Mouse (Mus musculus) embryonic facial prominence, embryonic 11.5 days (tissue): Measurements from ENCODE around the gene Asic2. TPM values are rescaled to one million over a fixed set of nuclear protein-coding genes. Genes with fewer than 3 reads are reported as not detected.
"Not testable (repeated sequence)": the region's sequence is repeated elsewhere in the genome, so short reads cannot be mapped to it uniquely, and the experiment has no call there.

Experiments
- ATAC-seq: fragments of 200-750 bp; cut with Nextera tagmentation; replicated peaks from 2 replicates; pipeline ENCODE4 v1.8.0; 2017; ENCODE audit warnings: low read depth; ENCODE audit not compliant: insufficient number of reproducible peaks, low FRiP score, low TSS enrichment
- DNase-seq: peaks from one replicate; pipeline ENCODE4 v3.0.0-alpha.2; 2015; ENCODE audit warnings: low spot score
- H3K27ac ChIP-seq: fragments of 300-500 bp; sonication (generic); replicated peaks from 2 replicates; pipeline ENCODE4 v1.5.1; 2014; ENCODE audit warnings: mild to moderate bottlenecking, low read depth, low read length, control low read depth
- H3K27me3 ChIP-seq: fragments of 300-500 bp; sonication (generic); 2 replicates; pipeline ENCODE4 v1.6.1; 2014; ENCODE audit warnings: mild to moderate bottlenecking, low read length, moderate library complexity, mixed read lengths; ENCODE audit not compliant: control insufficient read depth, insufficient read depth
- H3K36me3 ChIP-seq: fragments of 300-500 bp; sonication (generic); replicated peaks from 2 replicates; pipeline ENCODE4 v1.6.1; 2014; ENCODE audit warnings: low read depth, mild to moderate bottlenecking, low read length, moderate library complexity, mixed read lengths; ENCODE audit not compliant: control insufficient read depth, insufficient read depth
- H3K4me1 ChIP-seq: fragments of 300-500 bp; sonication (generic); 2 replicates; pipeline ENCODE4 v1.6.1; 2014; ENCODE audit warnings: low read length, mixed read lengths; ENCODE audit not compliant: control insufficient read depth, insufficient read depth
- H3K4me2 ChIP-seq: fragments of 300-500 bp; sonication (generic); 2 replicates; pipeline ENCODE4 v1.6.1; 2014; ENCODE audit warnings: low read depth, mild to moderate bottlenecking, control low read depth, low read length, moderate library complexity
- H3K4me3 ChIP-seq: fragments of 300-500 bp; sonication (generic); 2 replicates; pipeline ENCODE4 v1.5.1; 2014; ENCODE audit warnings: low read depth, low read length, control low read depth
- H3K9ac ChIP-seq: fragments of 300-500 bp; sonication (generic); replicated peaks from 2 replicates; pipeline ENCODE4 v1.6.1; 2014; ENCODE audit warnings: mild to moderate bottlenecking, control low read depth, low read length
- H3K9me3 ChIP-seq: fragments of 300-500 bp; sonication (generic); replicated peaks from 2 replicates; pipeline ENCODE4 v1.6.1; 2016; ENCODE audit warnings: mild to moderate bottlenecking, low read length, inconsistent platforms, mixed read lengths; ENCODE audit not compliant: control insufficient read depth
- WGBS: fragments of 180-500 bp; shearing (Covaris S2); extraction: QIAGEN DNeasy Blood & Tissue Kit; methylation state at CpG from one replicate; pipeline ENCODE4 v1.1.7; 2014; 5-methylcytosine and 5-hydroxymethylcytosine counted together
- polyA plus RNA-seq: library from polyadenylated mRNA; unstranded; fragments of >200 nt; fragmentation: Nextera tagmentation; extraction: Ambion mirVana; gene quantifications from 2 replicates; pipeline ENCODE4 v1.2.1, GENCODE M21; 2014

The Asic2 gene
- polyA plus RNA-seq, 1 experiment from 2014 or later, result 0.46 TPM

- Histone ChIP-seq H3K27ac (no peak overlapping the region), H3K9ac (no peak overlapping the region), H3K4me3 (no peak overlapping the region), H3K27me3 (no peaks in the 10 kb centered on the region), H3K36me3 (no peaks in the 10 kb centered on the region), H3K4me1 (no peaks in the 10 kb centered on the region), H3K9me3 (no peaks in the 10 kb centered on the region), H3K4me2 (no peak overlapping the region)
- ATAC-seq (no peak), DNase-seq (no peak)
- 79% methylated on average over 3 of the region's 3 CpGs for WGBS
Observed at GRCm38 (mm10) chr11:81261259-81261658, 707.0 kb downstream of the Asic2 start.

DNA sequence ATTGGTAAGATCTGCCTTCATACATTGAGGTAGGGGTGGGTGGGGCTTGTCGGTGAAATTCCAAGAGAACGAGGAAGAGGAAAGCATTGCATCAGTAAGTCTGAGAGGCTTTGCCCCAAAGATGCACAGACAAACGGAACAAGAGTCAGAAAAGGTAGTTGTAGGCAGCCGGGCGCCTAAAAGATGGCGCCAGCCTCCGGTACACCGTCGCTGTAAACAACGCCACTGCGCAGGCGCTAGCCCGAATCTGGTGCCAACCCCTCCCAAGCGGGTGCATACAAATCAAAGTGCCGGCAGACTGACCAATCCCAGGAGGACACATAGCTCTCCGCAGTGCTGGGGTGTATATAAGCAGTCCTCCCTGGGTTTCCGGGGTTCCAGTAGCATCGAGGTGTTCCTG is 727.1 kb downstream of the Asic2 start:
- H3K4me1 ChIP-seq, DNase-seq, H3K4me3 ChIP-seq, H3K4me2 ChIP-seq, H3K9ac ChIP-seq, H3K36me3 ChIP-seq, H3K27ac ChIP-seq, H3K27me3 ChIP-seq, H3K9me3 ChIP-seq, ATAC-seq: not testable (repeated sequence)
- WGBS, result 95% methylated on average over 18 of the region's 18 CpGs

DNA sequence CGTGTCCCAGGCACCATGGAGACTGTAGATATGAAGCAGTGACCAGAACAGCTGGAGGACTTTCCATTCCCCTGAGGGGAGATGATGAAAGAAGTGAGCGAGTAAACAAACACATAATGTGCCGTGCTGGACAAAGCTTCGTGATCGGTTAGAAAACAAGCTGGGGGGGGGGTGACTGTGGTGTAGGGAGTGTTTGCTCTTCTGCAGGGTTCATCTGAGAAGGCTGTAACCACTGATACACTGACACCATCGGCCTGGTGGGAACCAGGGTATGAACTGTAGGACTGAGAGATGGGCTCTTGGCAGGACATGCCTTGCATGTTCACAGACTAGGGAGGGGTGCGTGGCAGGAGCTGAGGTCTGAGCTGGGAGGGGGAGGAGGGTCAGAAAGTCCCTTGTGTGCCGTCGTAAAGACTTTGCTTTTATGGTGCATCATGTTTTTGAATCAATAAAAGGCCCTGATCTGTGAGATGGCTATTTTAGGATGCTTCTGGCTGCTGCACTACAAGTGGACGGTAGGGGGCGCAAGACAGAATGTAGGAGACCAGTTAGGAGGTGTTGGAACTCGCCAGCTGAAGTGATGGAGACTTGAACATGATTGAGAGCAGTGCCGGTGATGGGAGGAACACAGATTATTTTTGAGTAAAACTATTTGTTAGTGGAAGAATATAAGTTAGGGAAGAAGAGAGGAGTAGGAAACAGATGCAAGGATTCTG is 728.1 kb downstream of the Asic2 start:
- Histone ChIP-seq H3K9ac (no peak overlapping the region), H3K27ac (no peak overlapping the region), H3K36me3 (no peaks in the 10 kb centered on the region), H3K9me3 (no peaks in the 10 kb centered on the region), H3K4me3 (no peak overlapping the region), H3K27me3 (no peaks in the 10 kb centered on the region), H3K4me2 (no peak overlapping the region), H3K4me1 (no peaks in the 10 kb centered on the region)
- DNase-seq (peak; percentile 39), ATAC-seq (no peak)
- 56% methylated on average over 13 of the region's 13 CpGs for whole genome bisulfite sequencing

- 48% methylated on average over 2 of the region's 2 CpGs for WGBS
- no peak for ATAC-seq
Observed at GRCm38 (mm10) chr11:81239091-81239490, 729.2 kb downstream of the Asic2 start.

GRCm38 (mm10) chr11:81236070-81236469 is 732.2 kb downstream of the Asic2 start:
- Histone ChIP-seq H3K27me3 (no peaks in the 10 kb centered on the region), H3K4me3 (no peak overlapping the region), H3K4me1 (no peaks in the 10 kb centered on the region), H3K36me3 (no peaks in the 10 kb centered on the region), H3K9me3 (no peaks in the 10 kb centered on the region), H3K27ac (no peak overlapping the region), H3K9ac (no peak overlapping the region), H3K4me2 (no peak overlapping the region)
- 74% methylated on average over 2 of the region's 2 CpGs for WGBS
- DNase-seq (no peak), ATAC-seq (no peak)

More at GRCm38 (mm10) chr11:81239091-81239490, 729.2 kb downstream of the Asic2 start:
- Histone ChIP-seq H3K4me1 (no peaks in the 10 kb centered on the region), H3K27me3 (no peaks in the 10 kb centered on the region), H3K9me3 (no peaks in the 10 kb centered on the region), H3K4me3 (no peak overlapping the region), H3K36me3 (no peaks in the 10 kb centered on the region), H3K9ac (no peak overlapping the region), H3K27ac (no peak overlapping the region), H3K4me2 (no peak overlapping the region)
- no peak for DNase-seq

GRCm38 (mm10) chr11:81223361-81223760 is 744.9 kb downstream of the Asic2 start:
- DNase-seq, result no peak
- 87% methylated on average over 9 of the region's 9 CpGs for WGBS
- ATAC-seq, result no peak
- H3K4me1 ChIP-seq, result no peaks in the 10 kb centered on the region
- no peak overlapping the region for H3K4me2 ChIP-seq
- no peak overlapping the region for H3K4me3 ChIP-seq
- H3K27ac ChIP-seq, result no peak overlapping the region
- no peaks in the 10 kb centered on the region for H3K9me3 ChIP-seq
- no peaks in the 10 kb centered on the region for H3K27me3 ChIP-seq
- no peak overlapping the region for H3K9ac ChIP-seq
- no peaks in the 10 kb centered on the region for H3K36me3 ChIP-seq

DNA sequence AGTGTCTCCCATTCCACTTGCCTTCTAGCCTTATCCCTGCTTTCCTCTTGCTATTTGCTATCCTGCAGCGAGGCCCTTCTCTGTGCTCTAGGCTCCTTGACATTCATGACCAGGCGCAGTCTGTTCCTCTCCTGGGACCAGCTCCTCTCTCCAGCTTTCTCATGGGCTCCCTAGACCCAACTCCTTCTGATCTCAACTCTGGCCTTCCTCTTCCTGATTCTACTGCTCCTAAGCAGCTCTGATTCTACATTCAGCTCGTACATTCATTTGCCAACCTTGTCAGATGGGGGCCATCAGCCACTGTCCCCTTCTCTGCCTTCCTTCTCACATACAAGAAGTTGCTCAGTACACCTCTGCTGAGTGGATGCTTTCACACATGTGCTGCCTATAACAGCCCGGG is 747.5 kb downstream of the Asic2 start:
- ATAC-seq (no peak), DNase-seq (no peak)
- Histone ChIP-seq H3K27ac (no peak overlapping the region), H3K4me1 (no peaks in the 10 kb centered on the region), H3K9me3 (no peaks in the 10 kb centered on the region), H3K4me3 (no peak overlapping the region), H3K4me2 (no peak overlapping the region), H3K9ac (no peak overlapping the region), H3K36me3 (no peaks in the 10 kb centered on the region), H3K27me3 (no peaks in the 10 kb centered on the region)
- 88% methylated on average over 4 of the region's 4 CpGs for WGBS

GRCm38 (mm10) chr11:81205471-81205870 is 762.8 kb downstream of the Asic2 start:
- no peaks in the 10 kb centered on the region for H3K27me3 ChIP-seq

More at GRCm38 (mm10) chr11:81205471-81205870, 762.8 kb downstream of the Asic2 start:
- Histone ChIP-seq H3K4me3 (no peak overlapping the region), H3K4me2 (no peak overlapping the region), H3K27ac (no peak overlapping the region), H3K36me3 (no peaks in the 10 kb centered on the region), H3K9me3 (no peaks in the 10 kb centered on the region), H3K9ac (no peak overlapping the region), H3K4me1 (no peaks in the 10 kb centered on the region)
- ATAC-seq, result no peak
- WGBS, result 46% methylated on average over 4 of the region's 4 CpGs
- DNase-seq, result no peak
